Mouse (Mus musculus) mature B cell (primary cell): ENCODE data around the gene Rad51ap1.

Source experiments
- in situ Hi-C: fragments of 300-500 bp; cut with MboI; formaldehyde crosslinking; loops from 2 replicates; pipeline ENCODE4 v1.14.3; 2019

The Rad51ap1 gene

DNA sequence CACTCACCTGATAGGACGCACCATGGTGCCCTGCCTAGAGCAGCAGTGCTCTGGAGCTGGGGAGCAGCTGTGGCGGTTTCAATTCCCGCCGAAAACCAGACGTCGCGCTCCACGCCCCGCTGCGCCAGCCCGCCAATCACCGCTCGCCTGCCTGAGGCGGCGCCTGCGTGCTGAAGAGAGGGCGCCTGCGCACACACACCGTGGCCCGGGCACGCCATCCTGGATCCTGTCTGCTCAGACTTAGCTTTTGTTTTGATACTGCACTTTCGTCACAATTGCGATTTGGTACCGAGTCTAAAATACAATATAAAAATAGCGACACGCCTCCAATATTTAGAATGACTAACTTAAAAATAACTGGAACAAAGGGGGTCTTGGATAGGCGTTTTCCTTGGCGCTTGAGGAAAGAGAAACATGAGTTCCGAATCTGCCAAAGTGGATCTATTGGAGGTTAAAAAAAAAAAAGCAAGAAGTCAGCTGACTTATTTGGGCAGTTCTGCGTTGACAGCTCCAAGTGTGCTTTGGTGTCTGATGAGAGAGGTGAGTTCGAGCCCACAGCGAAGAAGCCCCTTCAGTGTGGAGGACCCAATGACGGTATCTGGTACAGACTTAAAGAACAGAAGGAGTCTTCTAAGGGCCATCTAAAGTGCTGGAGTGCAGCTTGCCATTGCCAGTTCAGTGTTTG, at the start of gene Rad51ap1, which contains the start of gene D6Wsu163e:
TSS of gene Rad51ap1 (minus strand) at position 101 of the 685 bp plus-strand sequence.
TSS of gene D6Wsu163e (plus strand) at position 476 of the 685 bp plus-strand sequence.
- in situ Hi-C loops = loop anchor here (10.0 kb wide), 1 partner anchor 505 kb away; the partner anchor contains the start of gene Parp11

GRCm38 (mm10) chr6:126981539-126982234, 42.3 kb upstream of the Rad51ap1 start:
- in situ Hi-C loops = no loop called here

DNA sequence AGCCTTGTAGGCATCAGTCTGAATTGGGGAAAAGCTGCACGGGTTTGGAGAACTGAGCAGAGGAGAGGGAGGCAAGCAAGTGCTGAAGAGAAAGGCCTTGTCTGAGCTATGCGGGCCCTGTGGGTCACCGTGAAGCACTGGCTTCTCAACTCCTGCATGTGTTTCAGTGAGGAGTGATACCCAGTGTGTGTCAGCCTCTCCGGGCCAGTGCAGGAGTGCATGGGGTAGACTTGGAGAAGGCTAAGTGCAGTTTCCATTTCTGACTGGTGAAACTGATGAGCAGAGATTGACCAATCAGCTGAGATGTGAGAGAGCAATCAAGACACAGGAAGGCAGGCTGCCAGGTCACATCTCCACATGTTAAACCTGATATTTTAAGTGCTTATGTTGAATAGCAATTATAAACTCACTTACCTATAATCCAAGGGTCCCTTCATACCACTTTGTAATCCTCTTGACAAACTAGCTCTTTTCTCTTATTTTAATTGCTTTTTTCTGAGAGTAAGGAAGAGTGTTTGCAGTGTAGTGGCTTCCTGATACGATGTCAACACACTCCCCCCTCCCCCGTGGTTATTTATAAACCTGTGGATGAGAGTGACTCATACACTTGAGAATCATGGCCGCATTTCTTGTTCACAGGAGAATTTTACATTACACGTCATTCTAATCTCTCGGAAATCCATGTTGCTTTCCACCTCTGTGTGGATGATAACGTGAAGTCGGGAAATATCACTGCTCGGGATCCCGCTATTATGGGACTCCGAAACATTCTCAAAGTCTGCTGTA, 27.0 kb upstream of the Rad51ap1 start:
- in situ Hi-C loops = no loop called here

DNA sequence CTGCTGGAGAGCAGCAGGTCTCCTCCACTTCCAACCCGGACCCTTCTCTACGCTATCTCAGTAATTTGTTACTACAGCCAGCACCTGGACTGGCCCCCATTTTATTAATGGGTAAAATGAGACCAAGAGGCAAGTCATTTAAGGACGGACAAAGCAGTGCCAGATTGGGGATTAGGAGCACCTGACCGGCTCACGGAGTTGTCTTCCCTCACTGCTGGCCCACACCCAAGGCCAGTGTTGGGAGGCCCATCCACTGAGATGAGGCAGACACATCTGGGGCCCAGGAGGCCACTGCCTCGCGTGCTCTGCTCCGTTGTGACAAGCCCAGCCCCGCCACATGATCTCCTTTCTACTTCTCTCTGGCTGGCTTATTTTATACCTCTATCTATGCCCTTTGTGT, 24.0 kb upstream of the Rad51ap1 start:
- in situ Hi-C loops = no loop called here

DNA sequence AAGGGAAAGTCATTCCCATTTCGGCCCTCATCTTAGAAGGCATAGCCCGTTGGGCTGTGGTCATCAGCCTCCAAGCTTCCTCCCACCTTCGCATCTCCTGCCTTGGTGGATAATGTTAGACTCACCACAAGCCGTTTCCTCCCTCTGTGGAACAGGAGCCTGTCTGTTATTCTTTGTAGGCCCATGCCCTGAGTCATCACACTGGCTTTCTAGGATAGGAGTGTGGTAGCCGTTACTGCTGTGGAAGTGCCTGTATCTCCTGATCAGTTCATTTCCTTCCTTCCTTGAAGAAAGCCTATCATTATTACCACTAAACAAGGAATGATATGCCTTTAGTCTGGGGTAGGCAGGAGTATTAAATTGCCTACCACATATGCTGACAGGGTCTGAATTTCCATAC, 23.3 kb upstream of the Rad51ap1 start:
- in situ Hi-C loops = no loop called here

- in situ Hi-C loops = no loop called here
These were observed 22.1 kb upstream of the Rad51ap1 start for GRCm38 (mm10) chr6:126961371-126962018.

GRCm38 (mm10) chr6:126955734-126956133, 16.3 kb upstream of the Rad51ap1 start:
- in situ Hi-C loops = no loop called here

GRCm38 (mm10) chr6:126948336-126948735, 8.9 kb upstream of the Rad51ap1 start:
- in situ Hi-C loops = loop anchor here (10.0 kb wide), 1 partner anchor 496 kb away; the partner anchor contains the start of gene Parp11

- in situ Hi-C loops = loop anchor here (10.0 kb wide), 1 partner anchor 504 kb away; the partner anchor contains the start of gene Parp11
These were observed 1.1 kb upstream of the Rad51ap1 start for GRCm38 (mm10) chr6:126940451-126940850.

DNA sequence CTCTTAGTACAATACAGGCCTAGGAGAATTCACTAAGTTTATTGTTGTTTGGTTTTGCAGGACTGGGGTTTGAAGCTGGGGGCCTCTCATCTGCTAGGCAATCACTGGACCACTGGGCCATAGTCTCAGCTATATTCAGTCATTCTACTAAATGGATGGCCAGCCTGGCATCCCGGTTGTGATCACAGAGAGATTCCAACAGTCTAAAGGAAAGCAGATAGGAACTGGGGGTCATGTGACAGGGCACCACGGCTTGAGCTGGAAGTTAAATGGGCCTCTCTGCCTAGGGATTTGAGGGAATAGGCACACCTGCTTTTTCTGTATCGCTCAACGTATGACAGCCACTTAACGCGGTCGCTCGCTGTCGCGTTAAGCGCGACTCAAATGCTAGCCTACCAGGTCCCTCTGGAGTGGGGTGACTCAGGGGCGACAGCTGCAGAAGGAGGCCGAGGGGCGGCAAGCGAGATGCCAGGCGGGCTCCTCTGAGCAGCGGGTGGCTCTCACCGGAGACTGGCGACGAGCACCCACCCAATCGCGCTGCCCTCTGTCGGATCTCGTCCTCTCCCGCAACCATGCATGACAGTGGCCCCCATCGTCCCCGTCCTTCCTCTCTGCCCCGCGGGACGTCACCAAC, 417 bp downstream of the Rad51ap1 start:
- in situ Hi-C loops = no loop called here

GRCm38 (mm10) chr6:126938047-126938446, 1.3 kb downstream of the Rad51ap1 start:
- in situ Hi-C loops = no loop called here

GRCm38 (mm10) chr6:126932896-126933295, 6.5 kb downstream of the Rad51ap1 start:
- in situ Hi-C loops = no loop called here

DNA sequence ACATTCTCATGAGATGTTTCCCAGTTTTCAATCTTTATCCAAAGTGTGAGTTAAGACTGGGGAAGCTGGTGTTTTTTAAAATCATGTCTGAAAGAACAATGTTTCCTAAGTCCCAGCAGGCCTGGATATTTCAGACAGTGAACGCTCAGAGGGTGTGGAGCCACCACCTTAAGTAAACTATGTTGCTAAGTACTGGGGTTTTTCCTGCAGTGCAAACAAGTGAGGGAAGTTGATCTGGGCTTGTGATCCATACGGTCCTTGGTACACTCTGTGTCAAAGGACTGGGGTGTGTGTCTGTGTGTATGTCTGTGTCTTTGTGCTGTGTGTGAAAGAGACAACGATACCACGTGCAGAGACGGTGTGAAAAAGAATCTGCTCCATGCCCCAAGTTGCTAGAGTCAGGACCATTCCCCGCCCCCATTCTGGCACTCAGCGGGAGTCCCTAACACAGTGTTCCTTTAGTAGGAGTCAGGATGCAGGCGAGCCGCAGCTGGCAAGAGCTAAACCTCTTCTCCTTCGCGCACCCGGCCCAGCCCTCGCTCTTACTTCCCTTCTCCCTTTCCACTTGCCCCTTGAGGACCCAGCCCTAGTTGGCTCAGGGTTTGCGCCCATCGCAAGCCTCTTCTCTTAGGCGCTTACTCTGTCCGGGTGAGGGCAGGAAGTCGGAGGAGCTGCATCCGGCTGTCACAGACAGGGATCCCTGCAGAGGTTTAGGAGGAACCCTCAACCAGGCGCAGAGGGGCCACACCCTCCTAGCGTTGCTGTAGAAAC, 18.1 kb downstream of the Rad51ap1 start, which contains the start of gene Dyrk4:
TSS of gene Dyrk4 (minus strand) at position 729 of the 771 bp plus-strand sequence.
- in situ Hi-C loops = no loop called here

GRCm38 (mm10) chr6:126914928-126915327, 24.5 kb downstream of the Rad51ap1 start:
- in situ Hi-C loops = no loop called here

GRCm38 (mm10) chr6:126910727-126911126, 28.7 kb downstream of the Rad51ap1 start:
- in situ Hi-C loops = no loop called here

DNA sequence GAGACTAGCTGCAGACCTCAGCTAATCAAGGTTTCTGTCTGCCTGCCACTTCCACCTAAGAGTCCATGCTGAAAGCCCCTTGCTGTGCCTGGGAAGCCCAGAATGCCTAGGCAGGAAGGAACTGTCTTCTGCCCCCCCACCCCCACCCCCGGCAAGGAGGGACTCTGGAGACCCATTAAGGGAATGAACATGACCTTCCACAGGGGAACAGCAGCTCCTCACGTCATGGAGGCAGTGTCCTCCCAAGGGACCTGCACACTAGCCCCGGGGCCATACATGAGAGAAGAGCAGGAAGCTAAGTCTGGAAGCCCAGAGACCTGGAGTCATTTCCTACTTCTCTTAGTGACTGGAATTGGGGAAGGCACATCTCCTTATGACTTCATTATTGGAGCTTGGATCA, 31.5 kb downstream of the Rad51ap1 start:
- in situ Hi-C loops = no loop called here

DNA sequence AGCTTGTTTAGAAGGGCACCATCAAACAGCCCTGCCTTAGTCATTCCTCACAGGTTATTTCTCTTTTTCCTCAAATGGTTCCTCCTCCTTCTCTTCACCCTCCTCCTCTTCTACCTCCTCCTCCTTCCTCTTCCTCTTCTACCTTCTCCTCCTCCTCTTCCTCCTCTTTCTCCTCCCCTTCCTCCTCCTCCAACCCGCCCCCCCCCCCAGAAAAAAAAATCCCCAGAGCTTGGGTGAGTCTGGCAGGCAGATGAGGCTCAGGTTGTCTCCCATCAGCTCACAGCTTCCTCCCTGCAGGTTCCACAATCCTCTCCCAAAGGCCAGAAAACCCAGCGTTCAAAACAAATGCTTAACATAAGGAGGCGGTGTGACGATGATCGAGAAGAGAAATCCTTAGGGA, 32.0 kb downstream of the Rad51ap1 start:
- in situ Hi-C loops = no loop called here

DNA sequence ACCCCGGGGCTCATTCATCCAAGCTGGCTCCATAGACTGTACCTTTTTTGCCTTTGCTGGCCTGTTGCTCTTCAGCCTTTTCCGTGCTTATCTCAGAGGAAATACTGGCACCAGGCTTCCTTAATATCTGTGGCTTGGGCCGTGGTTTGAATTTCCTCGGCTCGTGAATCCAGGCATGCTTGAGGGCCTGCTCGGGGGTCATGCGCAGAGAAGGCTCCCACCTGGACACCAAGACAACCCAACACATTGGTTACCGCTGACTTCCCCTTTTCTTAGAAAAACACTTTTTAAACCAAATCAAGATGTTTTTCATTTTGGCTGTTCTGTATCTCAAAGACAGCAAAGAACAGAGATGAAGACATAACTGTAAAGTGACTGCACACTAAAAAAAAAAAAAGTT, 62.3 kb downstream of the Rad51ap1 start:
- in situ Hi-C loops = no loop called here
